Mouse (Mus musculus) kidney, adult 2 months (tissue): ENCODE data around the gene Gm1113. TPM values are rescaled to one million over a fixed set of nuclear protein-coding genes. Genes with fewer than 3 reads are reported as not detected.

Source experiments
- DNase-seq: peaks from one replicate; pipeline ENCODE4 v3.0.0; 2021
- H3K27ac ChIP-seq: fragments of 200-500 bp; 2 replicates; pipeline ENCODE4 v1.5.1; 2012; ENCODE audit warnings: low read depth, low read length, control low read depth, inconsistent platforms; ENCODE audit not compliant: insufficient read depth
- H3K27me3 ChIP-seq: fragments of 200-500 bp; replicated peaks from 2 replicates; pipeline ENCODE4 v1.6.1; 2012; ENCODE audit warnings: mild to moderate bottlenecking, moderate library complexity, low read length, inconsistent platforms; ENCODE audit not compliant: control insufficient read depth, insufficient read depth
- H3K36me3 ChIP-seq: fragments of 200-500 bp; 2 replicates; pipeline ENCODE4 v1.6.1; 2012; ENCODE audit warnings: mild to moderate bottlenecking, moderate library complexity, low read length, inconsistent platforms; ENCODE audit not compliant: control insufficient read depth, insufficient read depth
- H3K4me1 ChIP-seq: fragments of 200-500 bp; 2 replicates; pipeline ENCODE4 v1.6.1; 2011; ENCODE audit warnings: low read length; ENCODE audit not compliant: control insufficient read depth, insufficient read depth
- H3K4me3 ChIP-seq: fragments of 200-500 bp; 2 replicates; pipeline ENCODE4 v1.5.1; 2011; ENCODE audit warnings: mild to moderate bottlenecking, low read depth, low read length, control low read depth; ENCODE audit not compliant: insufficient read depth
- CTCF ChIP-seq: fragments of 200-500 bp; conservative IDR thresholded peaks from 2 replicates; pipeline ENCODE4 v1.5.1; 2011; ENCODE audit warnings: low read depth, mild to moderate bottlenecking, control low read depth, low read length, moderate library complexity, mixed read lengths; ENCODE audit not compliant: insufficient read depth, insufficient read length
- POLR2A ChIP-seq: fragments of 200-500 bp; IDR thresholded peaks from one replicate; pipeline ENCODE4 v1.6.1; 2011; ENCODE audit warnings: low read depth, low read length, control low read depth
- WGBS: fragments of 180-500 bp; shearing (Covaris S2); methylation state at CpG from one replicate; pipeline ENCODE4 v1.1.7; 2018; 5-methylcytosine and 5-hydroxymethylcytosine counted together
- polyA plus RNA-seq: library from polyadenylated mRNA; depleted of rRNA; stranded (reverse); fragments of >200 nt; gene quantifications from 2 replicates; pipeline ENCODE4 v1.2.3, GENCODE M21; 2012

Gm1113 gene
- polyA plus RNA-seq, 1 experiment = not detected

DNA sequence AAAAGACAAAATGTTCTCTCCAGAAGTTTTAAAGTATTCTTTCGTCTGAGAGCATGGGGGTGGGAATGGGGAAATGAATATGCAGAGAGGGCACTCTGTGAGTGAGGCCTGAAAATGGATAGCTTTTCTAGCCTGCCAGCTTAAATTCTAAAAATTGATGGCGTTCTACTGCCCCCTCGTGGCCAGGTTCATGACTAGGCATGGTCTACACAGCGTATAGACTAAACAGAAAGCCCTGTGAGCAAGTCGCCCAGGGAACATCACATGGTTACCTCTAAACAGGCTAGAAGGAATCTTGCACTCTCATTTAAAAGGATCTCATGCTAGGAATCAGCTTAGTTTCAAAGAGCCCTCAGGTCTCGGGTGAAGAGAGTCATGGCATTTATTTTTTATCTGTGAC is 23.4 kb upstream of the Gm1113 start:
- WGBS = 7% methylated on average over 6 of the region's 6 CpGs
- peak; percentile 75 for DNase-seq
- peak; percentile 76 for TF ChIP-seq CTCF
- no peak for TF ChIP-seq POLR2A

DNA sequence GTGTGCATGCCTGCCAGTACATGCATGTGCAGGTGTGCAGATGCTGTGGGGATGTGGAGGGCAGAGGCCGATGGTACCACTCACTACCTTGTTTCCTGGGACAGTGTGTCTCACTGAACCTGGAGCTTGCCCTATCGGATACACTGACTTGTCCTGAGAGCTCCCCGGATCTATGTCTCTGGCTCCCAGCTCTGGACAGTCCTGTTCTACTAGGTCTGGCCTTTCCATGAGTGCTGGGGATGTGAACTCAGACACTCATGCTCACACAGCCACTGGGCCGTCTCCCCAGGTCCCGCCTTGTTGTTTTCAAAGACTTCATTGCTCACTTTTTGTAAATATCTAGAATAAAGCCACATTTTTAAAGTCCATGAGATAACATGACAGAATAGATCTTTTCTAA is 23.0 kb upstream of the Gm1113 start:
- Histone ChIP-seq H3K27me3 (no peaks in the 10 kb centered on the region), H3K4me3 (no peak overlapping the region), H3K27ac (no peak overlapping the region), H3K4me1 (no peaks in the 10 kb centered on the region), H3K36me3 (no peaks in the 10 kb centered on the region)
- 86% methylated on average over 5 of the region's 5 CpGs for WGBS
- no peak for TF ChIP-seq POLR2A
- no peak for TF ChIP-seq CTCF
- DNase-seq = no peak

More for the DNA sequence above, 23.4 kb upstream of the Gm1113 start:
- no peaks in the 10 kb centered on the region for H3K4me1 ChIP-seq
- no peak overlapping the region for H3K27ac ChIP-seq
- H3K27me3 ChIP-seq = no peaks in the 10 kb centered on the region
- H3K36me3 ChIP-seq = no peaks in the 10 kb centered on the region
- no peak overlapping the region for H3K4me3 ChIP-seq

- Histone ChIP-seq H3K36me3 (no peaks in the 10 kb centered on the region), H3K27me3 (no peaks in the 10 kb centered on the region), H3K4me3 (no peak overlapping the region), H3K4me1 (no peaks in the 10 kb centered on the region), H3K27ac (no peak overlapping the region)
- peak; percentile 27 for DNase-seq
- 59% methylated on average over 13 of the region's 13 CpGs for WGBS
- no peak for TF ChIP-seq POLR2A
- TF ChIP-seq CTCF = no peak
Measured at GRCm38 (mm10) chr9:35539001-35539750, 21.1 kb upstream of the Gm1113 start.

- 82% methylated on average over 4 of the region's 4 CpGs for WGBS
- Histone ChIP-seq H3K27me3 (no peaks in the 10 kb centered on the region), H3K4me3 (no peak overlapping the region), H3K4me1 (no peaks in the 10 kb centered on the region), H3K36me3 (no peaks in the 10 kb centered on the region), H3K27ac (no peak overlapping the region)
- TF ChIP-seq POLR2A (no peak), CTCF (no peak)
- no peak for DNase-seq
Measured at GRCm38 (mm10) chr9:35535876-35536275, 17.8 kb upstream of the Gm1113 start.

DNA sequence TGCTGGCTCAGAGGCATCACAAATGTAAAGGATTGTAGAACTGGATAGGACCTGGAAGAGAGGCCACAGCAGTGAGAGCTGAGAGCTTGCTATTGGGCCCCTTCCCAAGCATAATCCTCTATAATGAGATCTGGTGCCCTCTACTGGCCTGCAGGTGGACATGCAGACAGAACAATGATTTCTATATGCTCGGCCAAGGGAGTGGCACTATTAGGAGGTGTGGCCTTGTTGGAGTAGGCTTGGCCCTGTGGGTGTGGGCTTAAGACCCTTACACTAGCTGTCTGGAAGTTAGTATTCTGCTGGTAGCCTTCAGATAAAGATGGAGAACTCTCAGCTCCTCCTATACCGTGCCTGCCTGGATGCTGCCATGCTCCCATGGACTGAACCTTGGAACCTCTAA is 17.0 kb upstream of the Gm1113 start:
- Histone ChIP-seq H3K4me1 (no peaks in the 10 kb centered on the region), H3K27ac (no peak overlapping the region), H3K4me3 (no peak overlapping the region), H3K27me3 (no peaks in the 10 kb centered on the region), H3K36me3 (no peaks in the 10 kb centered on the region)
- peak; percentile 40 for DNase-seq
- 11% methylated on average over 2 of the region's 2 CpGs for WGBS
- TF ChIP-seq CTCF (peak; percentile 73), POLR2A (no peak)

GRCm38 (mm10) chr9:35533266-35533665 is 15.2 kb upstream of the Gm1113 start:
- no peak for DNase-seq
- TF ChIP-seq POLR2A (no peak), CTCF (no peak)
- Histone ChIP-seq H3K27ac (no peak overlapping the region), H3K27me3 (no peaks in the 10 kb centered on the region), H3K36me3 (no peaks in the 10 kb centered on the region), H3K4me3 (no peak overlapping the region), H3K4me1 (no peaks in the 10 kb centered on the region)
- WGBS = 50% methylated on average over 9 of the region's 9 CpGs

GRCm38 (mm10) chr9:35529796-35530195 is 11.7 kb upstream of the Gm1113 start:
- Histone ChIP-seq H3K4me1 (no peaks in the 10 kb centered on the region), H3K36me3 (no peaks in the 10 kb centered on the region), H3K27ac (no peak overlapping the region), H3K27me3 (no peaks in the 10 kb centered on the region), H3K4me3 (no peak overlapping the region)
- 29% methylated on average over 1 of the region's 1 CpGs for WGBS
- DNase-seq = no peak
- TF ChIP-seq POLR2A (no peak), CTCF (no peak)
